Mouse (Mus musculus): ENCODE data around the gene Slc30a1.

DNA sequence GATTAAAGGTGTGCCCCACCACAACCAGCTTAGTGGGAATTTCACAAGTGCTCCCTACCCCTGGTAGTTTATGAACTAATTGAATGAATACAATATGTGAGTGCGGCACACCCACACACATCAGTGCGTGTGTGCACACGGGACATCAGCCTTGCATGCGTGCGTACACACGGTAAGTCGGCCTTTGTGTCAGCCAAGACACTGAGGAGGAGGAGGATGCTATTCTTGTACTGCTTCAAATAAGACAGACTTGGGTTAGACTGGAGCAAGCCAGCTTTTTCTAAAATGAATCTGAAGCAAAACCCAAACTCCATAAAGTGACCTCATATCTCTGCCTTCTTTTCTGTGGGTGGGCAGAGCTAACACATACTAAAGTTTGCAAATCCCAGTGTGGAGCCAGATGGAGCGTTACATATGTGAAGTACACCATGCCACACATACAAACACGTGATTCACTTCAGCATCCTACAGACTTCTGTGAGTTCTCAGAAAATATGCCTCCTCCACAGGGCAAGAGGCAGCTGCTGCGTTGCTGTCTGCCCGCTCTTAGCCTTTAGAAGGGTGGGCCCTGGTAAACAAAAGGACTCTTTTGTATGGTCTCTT lies 46.3 kb downstream of the Slc30a1 start:
- TF ChIP-seq CTCF (IDR thresholded peaks at IDR 0.05; ENCODE audit: control insufficient read depth, insufficient read depth, insufficient read length) (no peak), MAX (IDR thresholded peaks at IDR 0.05) (no peak), MYOD1 (IDR thresholded peaks at IDR 0.05; ENCODE audit: control insufficient read depth, insufficient read length, low read depth) (no peak)
